ENCODE assay signal across 20 mouse cellular contexts in the genomic region with DNA sequence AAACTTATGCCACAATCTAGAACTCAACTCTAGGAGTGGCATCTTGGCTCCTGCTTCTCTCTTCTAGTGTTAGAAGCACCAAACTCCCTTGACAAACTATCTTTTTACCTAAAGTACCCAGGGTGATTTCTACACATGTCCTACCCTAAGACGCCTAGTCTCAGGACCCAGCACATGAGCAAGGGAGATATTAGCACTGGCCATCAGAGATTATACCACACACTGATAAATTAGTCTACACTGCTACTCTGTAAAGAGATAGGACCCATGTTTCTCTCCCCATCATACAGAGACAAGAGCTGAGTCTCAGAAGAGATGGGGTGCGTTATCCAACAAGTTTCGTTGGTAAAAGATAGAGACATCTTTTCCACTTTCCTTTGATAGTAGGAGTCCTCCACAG. TPM values are rescaled to one million over a fixed set of nuclear protein-coding genes. Genes with fewer than 3 reads are reported as not detected.
"Had no signal": no experiment of that assay in that cellular context is flagged by ENCODE, and none has a peak within 500 bp of the region (broad histone marks: within the 10 kb centered on the region; RNA-seq: fewer than 3 reads in every experiment).

No protein-coding gene starts in this region.

- H3K4me2 ChIP-seq: lung, embryonic 15.5 days; midbrain, embryonic 13.5 days; neural tube, embryonic 13.5 days; stomach, embryonic 15.5 days had no signal

- H3K27ac ChIP-seq: kidney, postnatal 0 days; layer of hippocampus, adult 2 months; lung, embryonic 15.5 days; midbrain, embryonic 10.5 days; midbrain, embryonic 13.5 days; neural tube, embryonic 13.5 days; stomach, embryonic 15.5 days had no signal

- ATAC-seq: intestine, postnatal 0 days; midbrain, embryonic 13.5 days; midbrain, embryonic 16.5 days had no signal

- H3K36me3 ChIP-seq: lung, embryonic 15.5 days; stomach, embryonic 15.5 days had no signal

- H3K4me1 ChIP-seq: lung, embryonic 15.5 days; midbrain, embryonic 10.5 days; stomach, embryonic 15.5 days had no signal

- H3K27me3 ChIP-seq: lung, embryonic 15.5 days; midbrain, embryonic 13.5 days; neural tube, embryonic 13.5 days; stomach, embryonic 15.5 days had no signal

- H3K9ac ChIP-seq: lung, embryonic 15.5 days; midbrain, embryonic 13.5 days; neural tube, embryonic 13.5 days; stomach, embryonic 15.5 days had no signal

- H3K4me3 ChIP-seq: layer of hippocampus, adult 2 months; lung, embryonic 15.5 days; midbrain, embryonic 10.5 days; midbrain, embryonic 13.5 days; myocyte; neural tube, embryonic 13.5 days; stomach, embryonic 15.5 days had no signal

- DNase-seq: kidney, adult 2 months; kidney, postnatal 25 days; layer of hippocampus, adult 9-11 months; lung, adult 18-20 months; lung, postnatal 10 days; lung, postnatal 4 days; retina, postnatal 1 day; right cerebral cortex, postnatal 25 days; spleen, adult 18-20 months had no signal

- H3K9me3 ChIP-seq: lung, embryonic 15.5 days; midbrain, embryonic 13.5 days; neural tube, embryonic 13.5 days; stomach, embryonic 15.5 days had no signal

RNA-seq across cellular contexts. Expression of a gene that starts 53.0 kb away (rescaled TPM):
- total RNA-seq: monocyte, adult 5-6 weeks had no signal
